Mouse (Mus musculus): ENCODE results near the gene Gxylt1. TPM values are rescaled to one million over a fixed set of nuclear protein-coding genes. Genes with fewer than 3 reads are reported as not detected.
A peak's percentile ranks its signal among the peaks of the same experiment; 100 is the strongest.

Gxylt1 gene
- polyA plus RNA-seq, 1 experiment from 2014 or later: 6.1 TPM

- H3K9me3 ChIP-seq (replicated peaks): no peaks in the 10 kb centered on the region
- H3K36me3 ChIP-seq: peaks cover 2% of the 10 kb centered on the region; the same call in 1 of the 2 replicates
- peak overlapping the region; percentile 72 for H3K27ac ChIP-seq
- peak overlapping the region; percentile 47 for H3K9ac ChIP-seq
- H3K4me2 ChIP-seq: peak overlapping the region; percentile 88
- H3K4me3 ChIP-seq: peak overlapping the region; percentile 85
- H3K4me1 ChIP-seq (replicated peaks): peaks cover 24% of the 10 kb centered on the region
- H3K27me3 ChIP-seq: no peaks in the 10 kb centered on the region
- peak; percentile 25 for ATAC-seq (replicated peaks; ENCODE audit: insufficient number of reproducible peaks, insufficient read depth, low FRiP score, low read depth)
- 0% methylated on average over 21 of the region's 21 CpGs for WGBS
Measured at GRCm38 (mm10) chr15:93275623-93276022, 644 bp upstream of the Gxylt1 start.

- Histone ChIP-seq H3K27me3 (no peaks in the 10 kb centered on the region), H3K4me2 (peak overlapping the region; percentile 88), H3K9ac (peak overlapping the region; percentile 88), H3K4me3 (peak overlapping the region; percentile 85), H3K36me3 (no peaks in the 10 kb centered on the region), H3K4me1 (replicated peaks) (peaks cover 24% of the 10 kb centered on the region), H3K27ac (peak overlapping the region; percentile 91), H3K9me3 (replicated peaks) (no peaks in the 10 kb centered on the region)
- ATAC-seq (replicated peaks; ENCODE audit: insufficient number of reproducible peaks, insufficient read depth, low FRiP score, low read depth): no peak
- 38% methylated on average over 19 of the region's 19 CpGs for WGBS
Measured at GRCm38 (mm10) chr15:93273788-93274678, 946 bp downstream of the Gxylt1 start.

- no peak overlapping the region for H3K9ac ChIP-seq
- WGBS: 67% methylated on average over 9 of the region's 9 CpGs
- no peak for ATAC-seq (replicated peaks; ENCODE audit: insufficient number of reproducible peaks, insufficient read depth, low FRiP score, low read depth)
- H3K4me1 ChIP-seq (replicated peaks): peaks cover 24% of the 10 kb centered on the region
- no peak overlapping the region for H3K4me3 ChIP-seq
- no peaks in the 10 kb centered on the region for H3K9me3 ChIP-seq (replicated peaks)
- H3K27me3 ChIP-seq: no peaks in the 10 kb centered on the region
- no peaks in the 10 kb centered on the region for H3K36me3 ChIP-seq
- H3K27ac ChIP-seq: no peak overlapping the region
- peak overlapping the region; percentile 88; the same call in 1 of the 2 replicates for H3K4me2 ChIP-seq
Measured at GRCm38 (mm10) chr15:93272948-93273347, 2.0 kb downstream of the Gxylt1 start.

GRCm38 (mm10) chr15:93270289-93270855 is 4.6 kb downstream of the Gxylt1 start:
- H3K4me1 ChIP-seq (replicated peaks): peaks cover 25% of the 10 kb centered on the region
- WGBS: 64% methylated on average over 9 of the region's 9 CpGs
- no peaks in the 10 kb centered on the region for H3K36me3 ChIP-seq
- H3K4me2 ChIP-seq: no peak overlapping the region
- no peaks in the 10 kb centered on the region for H3K9me3 ChIP-seq (replicated peaks)
- no peak for ATAC-seq (replicated peaks; ENCODE audit: insufficient number of reproducible peaks, insufficient read depth, low FRiP score, low read depth)
- no peak overlapping the region for H3K9ac ChIP-seq
- no peak overlapping the region for H3K27ac ChIP-seq
- H3K27me3 ChIP-seq: no peaks in the 10 kb centered on the region
- H3K4me3 ChIP-seq: no peak overlapping the region

GRCm38 (mm10) chr15:93269572-93269971 is 5.4 kb downstream of the Gxylt1 start:
- no peak overlapping the region for H3K4me2 ChIP-seq
- H3K9me3 ChIP-seq (replicated peaks): no peaks in the 10 kb centered on the region
- no peaks in the 10 kb centered on the region for H3K36me3 ChIP-seq
- H3K4me3 ChIP-seq: no peak overlapping the region
- H3K27me3 ChIP-seq: no peaks in the 10 kb centered on the region
- WGBS: 95% methylated on average over 7 of the region's 7 CpGs
- no peak overlapping the region for H3K9ac ChIP-seq
- H3K4me1 ChIP-seq (replicated peaks): peaks cover 28% of the 10 kb centered on the region
- no peak overlapping the region for H3K27ac ChIP-seq
- no peak for ATAC-seq (replicated peaks; ENCODE audit: insufficient number of reproducible peaks, insufficient read depth, low FRiP score, low read depth)

- ATAC-seq (replicated peaks; ENCODE audit: insufficient number of reproducible peaks, insufficient read depth, low FRiP score, low read depth): no peak
- H3K4me3 ChIP-seq: no peak overlapping the region
- H3K4me2 ChIP-seq: no peak overlapping the region
- no peaks in the 10 kb centered on the region for H3K36me3 ChIP-seq
- H3K9me3 ChIP-seq (replicated peaks): no peaks in the 10 kb centered on the region
- H3K27me3 ChIP-seq: no peaks in the 10 kb centered on the region
- 93% methylated on average over 1 of the region's 1 CpGs for WGBS
- H3K27ac ChIP-seq: no peak overlapping the region
- peaks cover 22% of the 10 kb centered on the region for H3K4me1 ChIP-seq (replicated peaks)
- H3K9ac ChIP-seq: no peak overlapping the region
Measured at GRCm38 (mm10) chr15:93268001-93268400, 7.0 kb downstream of the Gxylt1 start.

GRCm38 (mm10) chr15:93267479-93267878 is 7.5 kb downstream of the Gxylt1 start:
- WGBS: 79% methylated on average over 8 of the region's 8 CpGs
- no peak overlapping the region for H3K27ac ChIP-seq
- H3K27me3 ChIP-seq: no peaks in the 10 kb centered on the region
- no peak overlapping the region for H3K9ac ChIP-seq
- no peak overlapping the region for H3K4me2 ChIP-seq
- no peaks in the 10 kb centered on the region for H3K9me3 ChIP-seq (replicated peaks)
- ATAC-seq (replicated peaks; ENCODE audit: insufficient number of reproducible peaks, insufficient read depth, low FRiP score, low read depth): no peak
- H3K4me1 ChIP-seq (replicated peaks): peaks cover 19% of the 10 kb centered on the region
- no peaks in the 10 kb centered on the region for H3K36me3 ChIP-seq
- H3K4me3 ChIP-seq: no peak overlapping the region

- no peak overlapping the region for H3K4me3 ChIP-seq
- H3K9ac ChIP-seq: no peak overlapping the region
- H3K27ac ChIP-seq: no peak overlapping the region
- peaks cover 16% of the 10 kb centered on the region for H3K4me1 ChIP-seq (replicated peaks)
- ATAC-seq (replicated peaks; ENCODE audit: insufficient number of reproducible peaks, insufficient read depth, low FRiP score, low read depth): no peak
- H3K9me3 ChIP-seq (replicated peaks): no peaks in the 10 kb centered on the region
- no peaks in the 10 kb centered on the region for H3K27me3 ChIP-seq
- H3K4me2 ChIP-seq: no peak overlapping the region
- WGBS: 79% methylated on average over 16 of the region's 16 CpGs
- H3K36me3 ChIP-seq: no peaks in the 10 kb centered on the region; the same call in 1 of the 2 replicates
Measured at GRCm38 (mm10) chr15:93266361-93266760, 8.6 kb downstream of the Gxylt1 start.

GRCm38 (mm10) chr15:93265728-93266127 is 9.3 kb downstream of the Gxylt1 start:
- no peak for ATAC-seq (replicated peaks; ENCODE audit: insufficient number of reproducible peaks, insufficient read depth, low FRiP score, low read depth)
- Histone ChIP-seq H3K4me3 (no peak overlapping the region), H3K27me3 (no peaks in the 10 kb centered on the region), H3K4me1 (replicated peaks) (peaks cover 16% of the 10 kb centered on the region), H3K9ac (no peak overlapping the region), H3K27ac (no peak overlapping the region), H3K36me3 (no peaks in the 10 kb centered on the region; the same call in 1 of the 2 replicates), H3K9me3 (replicated peaks) (no peaks in the 10 kb centered on the region), H3K4me2 (no peak overlapping the region)
- 32% methylated on average over 2 of the region's 2 CpGs for WGBS

GRCm38 (mm10) chr15:93265231-93265630 is 9.7 kb downstream of the Gxylt1 start:
- H3K9me3 ChIP-seq (replicated peaks): no peaks in the 10 kb centered on the region
- no peak overlapping the region for H3K9ac ChIP-seq
- 67% methylated on average over 3 of the region's 3 CpGs for WGBS
- no peak overlapping the region for H3K4me2 ChIP-seq
- no peaks in the 10 kb centered on the region; the same call in 1 of the 2 replicates for H3K36me3 ChIP-seq
- peaks cover 16% of the 10 kb centered on the region for H3K4me1 ChIP-seq (replicated peaks)
- no peaks in the 10 kb centered on the region for H3K27me3 ChIP-seq
- no peak for ATAC-seq (replicated peaks; ENCODE audit: insufficient number of reproducible peaks, insufficient read depth, low FRiP score, low read depth)
- no peak overlapping the region for H3K27ac ChIP-seq
- no peak overlapping the region for H3K4me3 ChIP-seq

- no peaks in the 10 kb centered on the region; the same call in 1 of the 2 replicates for H3K36me3 ChIP-seq
- H3K4me1 ChIP-seq (replicated peaks): peaks cover 16% of the 10 kb centered on the region
- H3K27ac ChIP-seq: no peak overlapping the region
- no peaks in the 10 kb centered on the region for H3K9me3 ChIP-seq (replicated peaks)
- 70% methylated on average over 3 of the region's 3 CpGs for WGBS
- no peak for ATAC-seq (replicated peaks; ENCODE audit: insufficient number of reproducible peaks, insufficient read depth, low FRiP score, low read depth)
- no peak overlapping the region for H3K4me2 ChIP-seq
- no peak overlapping the region for H3K4me3 ChIP-seq
- no peaks in the 10 kb centered on the region for H3K27me3 ChIP-seq
- H3K9ac ChIP-seq: no peak overlapping the region
Measured at GRCm38 (mm10) chr15:93264221-93264620, 10.8 kb downstream of the Gxylt1 start.
